Mouse (Mus musculus) limb, embryonic 11.5 days (tissue): ENCODE results near the gene Ooep. TPM values are rescaled to one million over a fixed set of nuclear protein-coding genes. Genes with fewer than 3 reads are reported as not detected.
"Not testable (repeated sequence)": the region's sequence is repeated elsewhere in the genome, so short reads cannot be mapped to it uniquely, and the experiment has no call there.

ENCODE experiments used
- ATAC-seq: fragments of 200-750 bp; cut with Nextera tagmentation; 2 replicates; pipeline ENCODE4 v1.8.0; 2017; ENCODE audit warnings: low read depth; ENCODE audit not compliant: insufficient number of reproducible peaks, low FRiP score, low TSS enrichment
- DNase-seq: peaks from one replicate; pipeline ENCODE4 v3.0.0-alpha.2; 2015; ENCODE audit warnings: low spot score
- H3K27ac ChIP-seq: fragments of 300-500 bp; sonication (generic); replicated peaks from 2 replicates; pipeline ENCODE4 v1.5.1; 2014; ENCODE audit warnings: low read depth, mild to moderate bottlenecking, low read length
- H3K27me3 ChIP-seq: fragments of 300-500 bp; sonication (generic); 2 replicates; pipeline ENCODE4 v1.6.1; 2014; ENCODE audit warnings: mild to moderate bottlenecking, low read length, mixed read lengths; ENCODE audit not compliant: control insufficient read depth, insufficient read depth
- H3K36me3 ChIP-seq: fragments of 300-500 bp; sonication (generic); 2 replicates; pipeline ENCODE4 v1.6.1; 2014; ENCODE audit warnings: mild to moderate bottlenecking, low read length, moderate library complexity, mixed read lengths; ENCODE audit not compliant: control insufficient read depth, insufficient read depth
- H3K4me1 ChIP-seq: fragments of 300-500 bp; sonication (generic); 2 replicates; pipeline ENCODE4 v1.6.1; 2014; ENCODE audit warnings: low read length, mixed read lengths; ENCODE audit not compliant: control insufficient read depth, insufficient read depth
- H3K4me2 ChIP-seq: fragments of 300-500 bp; sonication (generic); 2 replicates; pipeline ENCODE4 v1.6.1; 2014; ENCODE audit warnings: low read depth, mild to moderate bottlenecking, moderate library complexity; ENCODE audit not compliant: severe bottlenecking
- H3K4me3 ChIP-seq: fragments of 300-500 bp; sonication (generic); 2 replicates; pipeline ENCODE4 v1.5.1; 2014; ENCODE audit warnings: low read depth, low read length
- H3K9ac ChIP-seq: fragments of 300-500 bp; sonication (generic); 2 replicates; pipeline ENCODE4 v1.6.1; 2014; ENCODE audit warnings: mild to moderate bottlenecking, low read length
- H3K9me3 ChIP-seq: fragments of 300-500 bp; sonication (generic); 2 replicates; pipeline ENCODE4 v1.6.1; 2016; ENCODE audit warnings: low read length; ENCODE audit not compliant: control insufficient read depth
- WGBS: fragments of 180-500 bp; shearing (Covaris S2); extraction: QIAGEN DNeasy Blood & Tissue Kit; methylation state at CpG from one replicate; pipeline ENCODE4 v1.1.7; 2014; 5-methylcytosine and 5-hydroxymethylcytosine counted together
- polyA plus RNA-seq: library from polyadenylated mRNA; unstranded; fragments of >200 nt; fragmentation: Nextera tagmentation; extraction: Ambion mirVana; gene quantifications from 2 replicates; pipeline ENCODE4 v1.2.1, GENCODE M21; 2014

Ooep gene
- polyA plus RNA-seq, 1 experiment from 2014 or later = 1.5 TPM

DNA sequence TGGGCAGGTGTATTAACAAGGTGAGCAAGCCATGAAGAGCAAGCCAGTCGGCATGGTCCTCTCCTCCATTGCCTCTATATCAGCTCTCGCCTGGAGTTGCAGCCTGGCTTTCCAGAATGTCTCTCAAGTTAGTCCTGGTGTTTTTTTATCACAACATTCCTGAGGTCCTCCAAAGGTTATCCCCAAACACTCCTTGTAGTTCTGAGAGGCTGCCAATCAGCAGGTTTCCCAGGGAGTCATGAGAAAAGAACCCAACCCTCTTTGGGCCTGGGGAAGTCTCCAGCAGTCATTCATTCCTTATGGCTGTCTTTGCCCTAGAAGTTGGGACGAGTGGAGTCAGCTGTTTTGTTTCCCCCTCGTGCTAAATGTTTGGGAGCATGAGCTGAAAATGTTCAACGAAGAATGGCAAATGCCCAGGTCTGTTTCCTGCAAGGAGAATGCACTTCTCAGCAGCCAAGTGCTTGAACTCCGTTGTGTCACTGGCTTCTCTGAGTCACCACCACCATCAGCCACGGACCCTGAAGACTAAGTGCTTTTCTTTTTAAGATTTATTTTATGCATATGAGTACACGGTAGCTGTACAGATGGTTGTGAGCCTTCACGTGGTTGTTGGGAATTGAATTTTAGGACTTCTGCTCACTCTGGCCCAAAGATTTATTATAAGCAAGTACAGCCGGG, 5.6 kb downstream of the Ooep start:
- no peak for DNase-seq
- Histone ChIP-seq H3K9me3 (no peaks in the 10 kb centered on the region), H3K4me2 (no peak overlapping the region), H3K27me3 (no peaks in the 10 kb centered on the region), H3K4me3 (no peak overlapping the region), H3K27ac (no peak overlapping the region), H3K36me3 (no peaks in the 10 kb centered on the region), H3K4me1 (peaks cover 3% of the 10 kb centered on the region; the same call in 1 of the 2 replicates), H3K9ac (no peak overlapping the region)
- WGBS = 85% methylated on average over 10 of the region's 10 CpGs
- no peak for ATAC-seq

DNA sequence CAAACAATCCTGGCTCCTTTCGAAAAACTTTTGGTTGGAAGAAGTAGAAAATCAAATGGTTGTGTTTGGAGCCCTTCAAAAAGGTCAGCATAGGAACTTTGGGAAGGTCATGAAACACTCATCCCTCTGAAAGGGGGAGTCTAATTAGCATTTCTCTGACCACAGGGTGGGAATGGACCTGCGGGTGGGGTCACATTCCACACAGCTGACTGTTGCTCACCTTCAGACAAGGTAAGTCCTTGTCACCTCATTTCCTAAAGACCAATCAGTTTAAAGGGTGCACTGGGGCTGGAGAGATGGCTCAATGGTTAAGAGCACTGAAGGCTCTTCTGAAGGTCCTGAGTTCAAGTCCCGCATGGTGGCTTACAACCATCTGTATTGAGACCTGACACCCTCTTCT, 7.1 kb downstream of the Ooep start:
- 95% methylated on average over 3 of the region's 3 CpGs for WGBS
- H3K27ac ChIP-seq = no peak overlapping the region
- H3K4me2 ChIP-seq = no peak overlapping the region
- no peak overlapping the region for H3K4me3 ChIP-seq
- no peaks in the 10 kb centered on the region for H3K9me3 ChIP-seq
- H3K9ac ChIP-seq = no peak overlapping the region
- H3K36me3 ChIP-seq = no peaks in the 10 kb centered on the region
- ATAC-seq (no peak), DNase-seq (no peak)
- H3K27me3 ChIP-seq = no peaks in the 10 kb centered on the region
- H3K4me1 ChIP-seq = no peaks in the 10 kb centered on the region

DNA sequence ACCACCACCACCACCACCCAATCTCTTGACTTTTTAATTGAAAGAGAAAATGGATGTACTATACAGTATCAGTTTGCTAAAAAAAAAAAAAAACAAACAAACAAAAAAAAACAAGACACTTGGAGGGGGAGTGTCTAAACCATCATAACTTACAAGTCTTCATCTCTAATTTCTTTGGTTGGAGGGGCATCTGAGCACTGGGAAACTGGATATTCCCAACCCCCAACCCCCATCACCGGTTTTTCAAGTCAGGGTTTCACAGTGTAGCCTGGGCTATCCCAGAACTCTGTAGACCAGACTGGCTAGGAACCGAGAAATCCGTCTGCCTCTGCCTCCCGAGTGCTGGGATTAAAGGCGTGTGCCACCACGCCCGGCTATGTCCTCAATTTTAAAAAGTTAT, 8.7 kb downstream of the Ooep start:
- Histone ChIP-seq H3K4me3 (no peak overlapping the region), H3K9ac (no peak overlapping the region), H3K36me3 (no peaks in the 10 kb centered on the region), H3K27ac (no peak overlapping the region), H3K27me3 (no peaks in the 10 kb centered on the region), H3K4me2 (no peak overlapping the region), H3K9me3 (no peaks in the 10 kb centered on the region), H3K4me1 (no peaks in the 10 kb centered on the region)
- 89% methylated on average over 7 of the region's 7 CpGs for WGBS
- ATAC-seq (no peak), DNase-seq (no peak)

DNA sequence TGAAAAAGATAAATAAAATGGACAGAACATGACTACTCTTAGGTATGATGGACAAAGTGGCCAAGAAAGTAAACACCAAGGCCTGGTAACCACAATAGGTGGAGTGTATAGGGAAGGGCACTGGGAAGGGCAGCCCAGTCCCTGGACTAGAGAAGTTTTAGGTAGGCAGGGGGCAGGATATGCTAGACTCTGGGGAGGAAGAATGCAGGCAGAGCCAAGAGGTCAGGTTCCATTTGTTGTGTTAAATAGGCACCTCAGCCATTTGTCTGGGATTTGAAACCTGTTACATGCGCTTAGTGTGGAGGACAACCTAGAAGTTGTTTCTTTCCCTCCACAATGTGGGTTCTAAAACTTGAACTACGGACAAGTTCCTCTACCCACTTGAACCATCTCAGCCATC, 9.2 kb downstream of the Ooep start:
- Histone ChIP-seq H3K36me3 (no peaks in the 10 kb centered on the region), H3K27me3 (no peaks in the 10 kb centered on the region), H3K4me1 (no peaks in the 10 kb centered on the region), H3K4me3 (no peak overlapping the region), H3K27ac (no peak overlapping the region), H3K4me2 (no peak overlapping the region), H3K9me3 (no peaks in the 10 kb centered on the region), H3K9ac (no peak overlapping the region)
- no peak for ATAC-seq
- no peak for DNase-seq
- 80% methylated on average over 2 of the region's 2 CpGs for WGBS

DNA sequence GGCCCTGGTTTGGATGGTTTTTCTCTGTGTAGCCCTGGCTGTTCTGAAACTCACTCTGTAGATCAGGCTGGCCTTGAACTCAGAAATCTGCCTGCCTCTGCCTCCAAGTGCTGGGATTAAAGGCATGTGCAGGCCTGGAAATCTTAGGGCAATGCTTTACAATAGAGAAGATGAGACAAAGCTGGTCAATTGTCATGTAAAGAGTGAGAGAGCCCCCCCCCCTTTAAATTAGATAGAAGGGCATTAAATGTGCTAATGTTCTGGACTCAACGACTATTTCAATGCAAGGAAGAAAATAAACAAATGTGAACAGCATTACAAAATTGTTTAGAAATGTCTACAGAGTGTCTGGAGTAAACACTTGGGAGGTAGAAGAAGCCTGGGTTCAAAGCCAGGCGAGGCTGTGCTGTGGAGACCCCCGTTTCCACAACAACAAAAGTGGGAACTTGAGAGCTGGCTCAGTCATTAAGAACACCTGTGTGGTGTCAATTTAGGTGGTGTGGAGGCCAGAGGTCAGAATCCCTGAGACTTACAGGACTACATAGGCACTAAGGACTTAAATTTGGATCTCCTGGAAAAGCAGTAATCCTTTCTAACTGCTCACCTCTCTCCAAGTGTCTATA, 9.7 kb downstream of the Ooep start:
- Histone ChIP-seq H3K36me3 (no peaks in the 10 kb centered on the region), H3K4me2 (no peak overlapping the region), H3K4me1 (no peaks in the 10 kb centered on the region), H3K27ac (no peak overlapping the region), H3K9ac (no peak overlapping the region), H3K9me3 (no peaks in the 10 kb centered on the region), H3K27me3 (no peaks in the 10 kb centered on the region), H3K4me3 (no peak overlapping the region)
- no peak for ATAC-seq
- DNase-seq = no peak
- WGBS = 59% methylated on average over 3 of the region's 3 CpGs

DNA sequence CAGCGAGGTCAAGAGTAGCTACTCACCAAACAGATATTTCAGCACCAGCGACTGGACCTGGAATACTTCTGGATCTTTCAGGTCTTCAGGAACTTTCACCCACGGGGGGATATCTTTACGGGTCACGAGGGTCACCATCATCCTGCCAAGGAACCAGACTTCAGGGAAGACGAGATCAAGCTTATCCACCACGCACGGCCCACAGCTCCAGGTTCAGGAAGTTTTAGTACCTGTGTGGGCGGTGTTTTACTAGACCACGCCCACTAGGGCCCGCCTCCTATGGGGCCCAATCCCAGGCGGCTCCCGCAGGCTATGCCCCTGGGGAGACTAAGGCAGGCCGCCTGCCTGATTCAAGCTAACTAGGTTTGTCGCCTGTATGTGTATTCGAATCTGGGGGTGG, 10.6 kb downstream of the Ooep start, which contains the start of gene Dppa5a:
Gene Dppa5a, minus strand, starts transcription at position 219 of the 400 bp plus-strand sequence.
- not testable (repeated sequence) for ATAC-seq, H3K36me3 ChIP-seq, H3K27me3 ChIP-seq, H3K9ac ChIP-seq, H3K27ac ChIP-seq, H3K4me1 ChIP-seq, H3K4me3 ChIP-seq, H3K4me2 ChIP-seq, DNase-seq, H3K9me3 ChIP-seq
- WGBS = 94% methylated on average over 16 of the region's 16 CpGs

DNA sequence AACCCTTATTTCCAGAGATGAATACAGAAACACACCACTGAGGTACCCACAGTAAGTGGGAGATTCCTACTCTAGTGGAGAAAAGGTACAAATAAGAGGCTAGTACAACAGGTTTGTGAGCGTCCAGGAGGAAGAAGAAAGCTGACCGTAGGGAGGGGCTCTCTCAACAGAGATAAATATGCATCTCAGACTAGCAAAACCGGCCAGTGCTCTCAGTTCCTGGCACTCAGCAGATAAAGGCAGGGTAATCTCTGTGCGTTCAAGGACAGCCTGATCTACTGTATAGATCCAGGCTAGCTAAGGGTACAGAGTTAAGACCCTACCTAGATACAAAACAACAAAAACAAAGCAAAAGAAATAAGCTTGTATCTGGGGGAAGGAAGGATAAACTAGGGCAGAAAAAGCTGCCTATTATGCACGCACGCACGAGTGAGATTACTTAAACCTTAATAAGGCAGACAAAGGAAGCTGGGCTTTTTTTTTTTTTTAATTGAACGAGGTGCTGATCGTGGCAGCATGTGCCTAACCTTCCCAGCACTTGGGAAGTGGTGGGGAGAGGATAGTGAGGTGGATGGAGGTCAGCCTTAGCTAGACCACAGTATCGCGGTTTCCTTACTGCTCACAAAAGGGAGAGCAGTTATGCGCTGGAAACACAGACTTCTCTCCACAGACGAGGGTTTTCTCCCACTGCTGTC, 12.5 kb downstream of the Ooep start:
- no peak for DNase-seq

DNA sequence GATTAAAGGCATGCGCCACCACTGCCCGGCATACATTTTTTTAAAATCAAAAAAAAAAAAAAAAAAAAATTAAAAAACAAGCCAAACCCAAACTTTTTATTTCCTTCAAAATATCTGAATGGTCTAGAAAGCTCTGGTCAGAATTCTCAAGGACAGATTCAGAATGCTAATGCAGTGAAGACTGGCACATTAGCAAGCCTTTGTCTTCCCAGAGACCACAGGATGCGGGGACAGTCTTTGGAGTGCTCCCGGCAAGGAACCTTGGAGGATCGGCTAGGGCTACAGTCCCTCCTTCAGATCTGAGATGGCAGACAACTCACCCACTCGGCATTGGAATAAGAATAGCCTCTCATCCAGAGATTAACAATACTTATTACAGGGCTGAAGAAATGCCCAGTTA, 13.8 kb downstream of the Ooep start:
- WGBS = 89% methylated on average over 6 of the region's 6 CpGs
- H3K4me3 ChIP-seq = no peak overlapping the region
- no peak for ATAC-seq
- H3K4me2 ChIP-seq = no peak overlapping the region
- DNase-seq = no peak
- H3K27me3 ChIP-seq = no peaks in the 10 kb centered on the region
- no peaks in the 10 kb centered on the region for H3K9me3 ChIP-seq
- no peak overlapping the region for H3K27ac ChIP-seq
- no peaks in the 10 kb centered on the region for H3K36me3 ChIP-seq
- H3K9ac ChIP-seq = no peak overlapping the region
- no peaks in the 10 kb centered on the region for H3K4me1 ChIP-seq

More for the DNA sequence above, 12.5 kb downstream of the Ooep start:
- Histone ChIP-seq H3K9me3 (no peaks in the 10 kb centered on the region), H3K27ac (no peak overlapping the region), H3K36me3 (no peaks in the 10 kb centered on the region), H3K4me2 (no peak overlapping the region), H3K4me3 (no peak overlapping the region), H3K9ac (no peak overlapping the region), H3K27me3 (no peaks in the 10 kb centered on the region), H3K4me1 (no peaks in the 10 kb centered on the region)
- ATAC-seq = no peak
- WGBS = 74% methylated on average over 13 of the region's 13 CpGs
